Comparison of ENCODE assay signal across 8 mouse cellular contexts in genomic region chr17:26368336-26368992, GRCm38 (mm10). TPM values are rescaled to one million over a fixed set of nuclear protein-coding genes. Genes with fewer than 3 reads are reported as not detected.
DNase-seq lines count a peak whose midpoint lies in the region; ATAC-seq and TF ChIP-seq lines count a peak whose summit lies in the region.

No protein-coding gene starts in this region.

- no peak overlapping the region for H3K27ac ChIP-seq in liver, postnatal 0 days (ENCODE audit: low read depth)
- no peak overlapping the region for H3K27ac ChIP-seq in liver, embryonic 12.5 days
- 0 out of 2 replicates have a peak overlapping the region, but pooled peaks have one; percentile 29 for H3K27ac ChIP-seq in lung, postnatal 0 days (ENCODE audit: low read length)

- 0 out of 2 replicates have a peak, but pooled peaks have one; percentile 47 for ATAC-seq in liver, postnatal 0 days
- no peak for ATAC-seq in liver, embryonic 12.5 days
- ATAC-seq in common myeloid progenitor, adult 5-6 weeks (replicated peaks; ENCODE audit: low read depth, poor library complexity, severe bottlenecking) = peak; percentile 57
- peak; percentile 68 for ATAC-seq in lung, postnatal 0 days

- no peak overlapping the region for H3K4me2 ChIP-seq in liver, postnatal 0 days (ENCODE audit: low read depth, low read length)
- H3K4me2 ChIP-seq in liver, embryonic 12.5 days = no peak overlapping the region
- no peak overlapping the region for H3K4me2 ChIP-seq in lung, postnatal 0 days (replicated peaks; ENCODE audit: low read depth, low read length)

- no peak for TF ChIP-seq CTCF in liver, postnatal 0 days (IDR thresholded peaks at IDR 0.05; ENCODE audit: low read depth)
- TF ChIP-seq CTCF in lung, postnatal 0 days (IDR thresholded peaks at IDR 0.05) = no peak

- no peaks in the 10 kb centered on the region for H3K9me3 ChIP-seq in liver, postnatal 0 days (ENCODE audit: low read length)
- no peaks in the 10 kb centered on the region for H3K9me3 ChIP-seq in liver, embryonic 12.5 days (replicated peaks)
- H3K9me3 ChIP-seq in lung, postnatal 0 days (ENCODE audit: low read length) = no peaks in the 10 kb centered on the region

- no peak for TF ChIP-seq EP300 in liver, postnatal 0 days (IDR thresholded peaks at IDR 0.05; ENCODE audit: low read depth)
- TF ChIP-seq EP300 in lung, postnatal 0 days (IDR thresholded peaks at IDR 0.05) = peak; percentile 87

- H3K4me3 ChIP-seq in liver, postnatal 0 days (ENCODE audit: low read depth, low read length) = no peak overlapping the region
- no peak overlapping the region for H3K4me3 ChIP-seq in liver, embryonic 12.5 days
- H3K4me3 ChIP-seq in lung, postnatal 0 days (ENCODE audit: low read depth, low read length) = no peak overlapping the region

- peak; percentile 28 for DNase-seq in liver, postnatal 0 days
- DNase-seq in heart, postnatal 36 days = peak; percentile 46 to 63
- DNase-seq in lung, postnatal 0 days (ENCODE audit: low spot score) = peak; percentile 92
- DNase-seq in urinary bladder, postnatal 36 days (ENCODE audit: low spot score in 2 of 2) = peak; percentile 63 to 78
- no peak for DNase-seq in thymus, postnatal 36 days
- no peak for DNase-seq in T-cell, adult 2 months (ENCODE audit: low spot score)

- intact Hi-C loops in heart, postnatal 36 days (cut with DNase I) = loop anchor here (2.0 kb wide), 1 partner anchor 54 kb away; no protein-coding TSS in a partner anchor

- H3K4me1 ChIP-seq in liver, postnatal 0 days (ENCODE audit: insufficient read depth) = no peaks in the 10 kb centered on the region
- peaks cover 7% of the 10 kb centered on the region for H3K4me1 ChIP-seq in liver, embryonic 12.5 days
- H3K4me1 ChIP-seq in lung, postnatal 0 days (ENCODE audit: insufficient read depth, low read depth, low read length) = peaks cover 18% of the 10 kb centered on the region; the same call in 1 of the 2 replicates

- no peak overlapping the region for H3K9ac ChIP-seq in liver, postnatal 0 days (replicated peaks)
- no peak overlapping the region for H3K9ac ChIP-seq in liver, embryonic 12.5 days
- no peak overlapping the region for H3K9ac ChIP-seq in lung, postnatal 0 days (replicated peaks; ENCODE audit: low read depth)

- 60% methylated on average over 10 of the region's 10 CpGs for WGBS in liver, postnatal 0 days (ENCODE audit: insufficient replicate concordance)
- 51% methylated on average over 10 of the region's 10 CpGs for WGBS in liver, embryonic 12.5 days (ENCODE audit: insufficient replicate concordance)
- whole genome bisulfite sequencing in lung, postnatal 0 days = 56% methylated on average over 10 of the region's 10 CpGs

- H3K36me3 ChIP-seq in liver, postnatal 0 days (replicated peaks; ENCODE audit: insufficient read depth, low read length) = no peaks in the 10 kb centered on the region
- H3K36me3 ChIP-seq in liver, embryonic 12.5 days = no peaks in the 10 kb centered on the region
- no peaks in the 10 kb centered on the region for H3K36me3 ChIP-seq in lung, postnatal 0 days (ENCODE audit: insufficient read depth, low read length)

- H3K27me3 ChIP-seq in liver, postnatal 0 days (ENCODE audit: insufficient read depth, low read length) = no peaks in the 10 kb centered on the region
- peaks cover 37% of the 10 kb centered on the region for H3K27me3 ChIP-seq in liver, embryonic 12.5 days (replicated peaks)
- no peaks in the 10 kb centered on the region for H3K27me3 ChIP-seq in lung, postnatal 0 days (replicated peaks; ENCODE audit: insufficient read depth, low read length)

RNA-seq across cellular contexts. Expression of gene Neurl1b, which starts 46.2 kb away (rescaled TPM):
- polyA plus RNA-seq in liver, postnatal 0 days (2015; fragmentation: Nextera tagmentation; extraction: Ambion mirVana) = 0.05 and 0.06 TPM in 2 replicates
- 0.06 and 0.10 TPM in 2 replicates for polyA plus RNA-seq in liver, embryonic 12.5 days (2016; fragmentation: Nextera tagmentation; extraction: Ambion mirVana)
- 2.7 and 8.5 TPM in 2 replicates for total RNA-seq in common myeloid progenitor, adult 5-6 weeks (2017)
- total RNA-seq in heart, postnatal 36 days (2021) = 1 to 10 TPM; 5.2 to 6.3 TPM
- polyA plus RNA-seq in lung, postnatal 0 days (2015; fragmentation: Nextera tagmentation; extraction: Ambion mirVana) = 0.98 and 1.5 TPM in 2 replicates

Comparison
In these comparisons a context has a peak if more than half of its experiments do, and no peak if none do; other contexts are left out.
1. DNase-seq: peak in liver, postnatal 0 days (single experiment), heart, postnatal 36 days (2 of 2), lung, postnatal 0 days (single experiment) and urinary bladder, postnatal 36 days (2 of 2); none in thymus, postnatal 36 days (0 of 2) and T-cell, adult 2 months (single experiment).